Mouse (Mus musculus): ENCODE measurements around the gene Tmem248. TPM values are rescaled to one million over a fixed set of nuclear protein-coding genes. Genes with fewer than 3 reads are reported as not detected.

The Tmem248 gene
- polyA plus RNA-seq, 1 experiment from 2014 or later: 47.0 TPM

DNA sequence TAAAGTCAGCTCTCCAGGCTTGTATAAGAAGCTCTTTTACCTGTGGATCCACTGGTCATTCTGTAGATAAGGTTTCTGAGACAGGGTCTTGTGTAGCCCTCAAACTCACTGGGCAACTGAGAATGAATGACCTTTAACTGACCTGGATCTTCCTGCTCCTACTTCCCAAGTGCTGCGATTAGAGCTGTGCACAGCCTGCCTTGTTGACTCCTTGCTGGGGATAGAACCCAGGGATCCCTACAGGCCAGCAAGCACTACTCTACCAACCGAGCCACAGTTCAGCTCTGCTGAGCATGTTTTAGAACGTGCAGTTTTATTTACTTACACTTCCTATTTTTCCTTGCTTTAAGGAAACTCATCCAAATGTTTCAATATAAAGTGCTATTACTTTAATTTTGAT, 19.4 kb upstream of the Tmem248 start:
- Histone ChIP-seq H3K4me2 (replicated peaks; ENCODE audit: low read depth) (no peak overlapping the region), H3K27ac (ENCODE audit: low read depth, low read length) (no peak overlapping the region), H3K36me3 (ENCODE audit: control insufficient read depth, insufficient read depth) (peaks cover 49% of the 10 kb centered on the region), H3K9ac (ENCODE audit: low read depth, low read length) (no peak overlapping the region), H3K27me3 (replicated peaks; ENCODE audit: control insufficient read depth, insufficient read depth, low read length) (no peaks in the 10 kb centered on the region), H3K9me3 (ENCODE audit: control insufficient read depth) (no peaks in the 10 kb centered on the region), H3K4me3 (ENCODE audit: low read depth, low read length) (no peak overlapping the region), H3K4me1 (replicated peaks; ENCODE audit: control insufficient read depth, insufficient read depth, low read length) (no peaks in the 10 kb centered on the region)
- no peak for TF ChIP-seq CTCF (IDR thresholded peaks at IDR 0.05; ENCODE audit: low read depth)
- WGBS: 73% methylated on average over 3 of the region's 3 CpGs
- ATAC-seq: no peak

DNA sequence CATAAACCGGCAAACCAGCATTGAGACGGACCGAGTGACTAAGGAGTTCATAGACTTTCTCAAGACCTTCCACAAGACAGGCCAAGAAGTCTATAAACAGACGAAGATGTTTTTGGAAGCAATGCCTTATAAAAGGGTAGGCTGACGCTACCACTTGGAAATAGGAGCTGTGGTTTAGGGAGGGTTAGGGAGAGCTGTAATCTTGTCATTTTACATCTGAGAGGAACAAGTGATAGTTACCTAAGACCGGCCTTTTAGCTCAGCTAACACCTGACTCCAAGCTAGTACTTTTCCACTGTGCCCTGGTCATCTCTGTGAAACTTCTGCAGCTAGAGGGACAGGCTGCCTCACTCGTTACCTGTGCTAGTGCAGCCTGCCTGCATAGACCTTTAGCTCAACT, 18.9 kb upstream of the Tmem248 start:
- Histone ChIP-seq H3K4me1 (replicated peaks; ENCODE audit: control insufficient read depth, insufficient read depth, low read length) (no peaks in the 10 kb centered on the region), H3K36me3 (ENCODE audit: control insufficient read depth, insufficient read depth) (peaks cover 44% of the 10 kb centered on the region), H3K27ac (ENCODE audit: low read depth, low read length) (peak overlapping the region; percentile 15; the same call in 1 of the 2 replicates), H3K9me3 (ENCODE audit: control insufficient read depth) (no peaks in the 10 kb centered on the region), H3K27me3 (replicated peaks; ENCODE audit: control insufficient read depth, insufficient read depth, low read length) (no peaks in the 10 kb centered on the region), H3K4me3 (ENCODE audit: low read depth, low read length) (no peak overlapping the region), H3K9ac (ENCODE audit: low read depth, low read length) (no peak overlapping the region), H3K4me2 (replicated peaks; ENCODE audit: low read depth) (no peak overlapping the region)
- 89% methylated on average over 7 of the region's 7 CpGs for WGBS
- ATAC-seq: no peak
- no peak for TF ChIP-seq CTCF (IDR thresholded peaks at IDR 0.05; ENCODE audit: low read depth)

DNA sequence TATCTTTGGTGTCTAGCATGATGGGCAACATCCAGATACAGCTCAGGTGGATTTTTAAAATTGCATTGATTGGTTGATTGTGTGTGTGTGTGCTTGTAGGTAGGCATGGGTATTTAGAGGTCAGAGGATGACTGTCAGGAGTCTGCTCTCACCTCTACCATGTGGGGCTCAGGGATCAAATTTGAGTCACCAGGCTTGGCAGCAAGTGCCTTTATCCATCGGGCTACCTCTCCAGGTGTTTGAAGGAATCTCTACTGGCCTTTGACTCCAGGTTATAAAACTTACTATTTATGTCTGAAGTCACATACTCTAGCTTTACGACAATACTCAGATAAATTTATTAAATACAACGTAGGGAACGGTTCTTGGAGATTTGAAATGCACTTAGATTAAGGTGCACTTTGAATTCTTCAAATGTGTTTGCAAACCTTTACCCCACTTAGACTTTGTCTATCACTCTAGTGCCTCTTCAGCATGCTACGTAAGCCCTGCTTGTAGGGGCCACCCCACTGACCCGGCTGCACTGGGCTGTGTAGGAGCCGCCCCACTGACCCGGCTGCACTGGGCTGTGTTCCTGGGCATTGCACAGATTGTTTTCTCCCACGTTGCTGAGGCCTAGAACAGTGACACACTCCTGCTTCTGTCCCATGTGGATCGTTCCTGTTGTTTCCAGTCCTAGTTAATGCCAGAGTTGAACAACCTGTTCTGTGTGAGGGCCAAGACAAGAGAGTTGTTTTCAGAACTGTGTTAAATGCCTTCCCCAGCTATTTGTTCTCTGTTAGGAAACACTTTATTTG, 16.4 kb upstream of the Tmem248 start:
- H3K4me3 ChIP-seq (ENCODE audit: low read depth, low read length): no peak overlapping the region
- H3K4me1 ChIP-seq (replicated peaks; ENCODE audit: control insufficient read depth, insufficient read depth, low read length): no peaks in the 10 kb centered on the region
- peak overlapping the region; percentile 46; the same call in 1 of the 2 replicates for H3K27ac ChIP-seq (ENCODE audit: low read depth, low read length)
- ATAC-seq: peak; percentile 90
- no peak for TF ChIP-seq CTCF (IDR thresholded peaks at IDR 0.05; ENCODE audit: low read depth)
- WGBS: 42% methylated on average over 10 of the region's 10 CpGs
- H3K9me3 ChIP-seq (ENCODE audit: control insufficient read depth): no peaks in the 10 kb centered on the region
- peaks cover 30% of the 10 kb centered on the region for H3K36me3 ChIP-seq (ENCODE audit: control insufficient read depth, insufficient read depth)
- no peak overlapping the region for H3K4me2 ChIP-seq (replicated peaks; ENCODE audit: low read depth)
- no peak overlapping the region for H3K9ac ChIP-seq (ENCODE audit: low read depth, low read length)
- H3K27me3 ChIP-seq (replicated peaks; ENCODE audit: control insufficient read depth, insufficient read depth, low read length): no peaks in the 10 kb centered on the region

GRCm38 (mm10) chr5:130203948-130204347, 12.9 kb upstream of the Tmem248 start:
- Histone ChIP-seq H3K36me3 (ENCODE audit: control insufficient read depth, insufficient read depth) (peaks cover 27% of the 10 kb centered on the region), H3K4me3 (ENCODE audit: low read depth, low read length) (no peak overlapping the region), H3K4me1 (replicated peaks; ENCODE audit: control insufficient read depth, insufficient read depth, low read length) (no peaks in the 10 kb centered on the region), H3K27ac (ENCODE audit: low read depth, low read length) (peak overlapping the region; percentile 54; the same call in 1 of the 2 replicates), H3K4me2 (replicated peaks; ENCODE audit: low read depth) (no peak overlapping the region), H3K9ac (ENCODE audit: low read depth, low read length) (no peak overlapping the region), H3K9me3 (ENCODE audit: control insufficient read depth) (no peaks in the 10 kb centered on the region), H3K27me3 (replicated peaks; ENCODE audit: control insufficient read depth, insufficient read depth, low read length) (no peaks in the 10 kb centered on the region)
- WGBS: 53% methylated on average over 4 of the region's 4 CpGs
- no peak for TF ChIP-seq CTCF (IDR thresholded peaks at IDR 0.05; ENCODE audit: low read depth)
- ATAC-seq: peak; percentile 35

- TF ChIP-seq CTCF (IDR thresholded peaks at IDR 0.05; ENCODE audit: low read depth): no peak
- ATAC-seq: no peak
Measured at GRCm38 (mm10) chr5:130204560-130204959, 12.3 kb upstream of the Tmem248 start.

GRCm38 (mm10) chr5:130205441-130206023, 11.3 kb upstream of the Tmem248 start:
- Histone ChIP-seq H3K9ac (ENCODE audit: low read depth, low read length) (no peak overlapping the region), H3K36me3 (ENCODE audit: control insufficient read depth, insufficient read depth) (peaks cover 43% of the 10 kb centered on the region), H3K27ac (ENCODE audit: low read depth, low read length) (no peak overlapping the region; the same call in 1 of the 2 replicates), H3K4me3 (ENCODE audit: low read depth, low read length) (no peak overlapping the region), H3K4me2 (replicated peaks; ENCODE audit: low read depth) (no peak overlapping the region), H3K27me3 (replicated peaks; ENCODE audit: control insufficient read depth, insufficient read depth, low read length) (no peaks in the 10 kb centered on the region), H3K9me3 (ENCODE audit: control insufficient read depth) (no peaks in the 10 kb centered on the region), H3K4me1 (replicated peaks; ENCODE audit: control insufficient read depth, insufficient read depth, low read length) (no peaks in the 10 kb centered on the region)
- no peak for ATAC-seq
- no peak for TF ChIP-seq CTCF (IDR thresholded peaks at IDR 0.05; ENCODE audit: low read depth)
- WGBS: 87% methylated on average over 3 of the region's 3 CpGs

More at GRCm38 (mm10) chr5:130204560-130204959, 12.3 kb upstream of the Tmem248 start:
- H3K9me3 ChIP-seq (ENCODE audit: control insufficient read depth): no peaks in the 10 kb centered on the region
- WGBS: 90% methylated on average over 6 of the region's 6 CpGs
- no peaks in the 10 kb centered on the region for H3K4me1 ChIP-seq (replicated peaks; ENCODE audit: control insufficient read depth, insufficient read depth, low read length)
- H3K27me3 ChIP-seq (replicated peaks; ENCODE audit: control insufficient read depth, insufficient read depth, low read length): no peaks in the 10 kb centered on the region
- H3K36me3 ChIP-seq (ENCODE audit: control insufficient read depth, insufficient read depth): peaks cover 34% of the 10 kb centered on the region
- H3K9ac ChIP-seq (ENCODE audit: low read depth, low read length): no peak overlapping the region
- no peak overlapping the region for H3K4me2 ChIP-seq (replicated peaks; ENCODE audit: low read depth)
- H3K27ac ChIP-seq (ENCODE audit: low read depth, low read length): peak overlapping the region; percentile 54; the same call in 1 of the 2 replicates
- no peak overlapping the region for H3K4me3 ChIP-seq (ENCODE audit: low read depth, low read length)

Measured in intestine, postnatal 0 days (tissue).